Mouse (Mus musculus) intestine, embryonic 14.5 days (tissue): Measurements from ENCODE around the gene Elf2. TPM values are rescaled to one million over a fixed set of nuclear protein-coding genes. Genes with fewer than 3 reads are reported as not detected.
A peak's percentile ranks its signal among the peaks of the same experiment; 100 is the strongest.

ENCODE experiments used
- ATAC-seq: fragments of 200-750 bp; cut with Nextera tagmentation; replicated peaks from 2 replicates; pipeline ENCODE4 v1.8.0; 2017; ENCODE audit warnings: low read depth, moderate number of reproducible peaks, moderate TSS enrichment, moderate library complexity; ENCODE audit not compliant: low FRiP score, low TSS enrichment
- DNase-seq: peaks from one replicate; pipeline ENCODE4 v3.0.0-alpha.2; 2018; ENCODE audit warnings: low spot score
- H3K27ac ChIP-seq: fragments of 300-500 bp; sonication (generic); 2 replicates; pipeline ENCODE4 v1.5.1; 2014; ENCODE audit warnings: low read depth, mild to moderate bottlenecking, control low read depth
- H3K27me3 ChIP-seq: fragments of 300-500 bp; sonication (generic); replicated peaks from 2 replicates; pipeline ENCODE4 v1.6.1; 2014; ENCODE audit warnings: low read length, control low read depth; ENCODE audit not compliant: control insufficient read depth, insufficient read depth
- H3K36me3 ChIP-seq: fragments of 300-500 bp; sonication (generic); 2 replicates; pipeline ENCODE4 v1.6.1; 2014; ENCODE audit warnings: low read length, control low read depth; ENCODE audit not compliant: control insufficient read depth, insufficient read depth
- H3K4me1 ChIP-seq: fragments of 300-500 bp; sonication (generic); replicated peaks from 2 replicates; pipeline ENCODE4 v1.6.1; 2014; ENCODE audit warnings: low read length, control low read depth, mixed read lengths; ENCODE audit not compliant: control insufficient read depth, insufficient read depth
- H3K4me2 ChIP-seq: fragments of 300-500 bp; sonication (generic); 2 replicates; pipeline ENCODE4 v1.6.1; 2014; ENCODE audit warnings: low read length
- H3K4me3 ChIP-seq: fragments of 300-500 bp; sonication (generic); 2 replicates; pipeline ENCODE4 v1.5.1; 2014; ENCODE audit warnings: low read depth, low read length, control low read depth, mixed read lengths
- H3K9ac ChIP-seq: fragments of 300-500 bp; sonication (generic); 2 replicates; pipeline ENCODE4 v1.6.1; 2014; ENCODE audit warnings: mild to moderate bottlenecking, low read length
- H3K9me3 ChIP-seq: fragments of 300-500 bp; sonication (generic); 2 replicates; pipeline ENCODE4 v1.6.1; 2016; ENCODE audit warnings: low read length, control low read depth; ENCODE audit not compliant: control insufficient read depth
- WGBS: fragments of 180-500 bp; shearing (Covaris S2); extraction: QIAGEN DNeasy Blood & Tissue Kit; methylation state at CpG from one replicate; pipeline ENCODE4 v1.1.7; 2014; 5-methylcytosine and 5-hydroxymethylcytosine counted together
- polyA plus RNA-seq: library from polyadenylated mRNA; unstranded; fragments of >200 nt; fragmentation: Nextera tagmentation; extraction: Ambion mirVana; gene quantifications from 2 replicates; pipeline ENCODE4 v1.2.1, GENCODE M21; 2014

The Elf2 gene
- polyA plus RNA-seq, 1 experiment from 2014 or later = 65.1 TPM

GRCm38 (mm10) chr3:51233918-51234751 lies 106.3 kb downstream of the Elf2 start:
- peak; percentile 81 for ATAC-seq

DNA sequence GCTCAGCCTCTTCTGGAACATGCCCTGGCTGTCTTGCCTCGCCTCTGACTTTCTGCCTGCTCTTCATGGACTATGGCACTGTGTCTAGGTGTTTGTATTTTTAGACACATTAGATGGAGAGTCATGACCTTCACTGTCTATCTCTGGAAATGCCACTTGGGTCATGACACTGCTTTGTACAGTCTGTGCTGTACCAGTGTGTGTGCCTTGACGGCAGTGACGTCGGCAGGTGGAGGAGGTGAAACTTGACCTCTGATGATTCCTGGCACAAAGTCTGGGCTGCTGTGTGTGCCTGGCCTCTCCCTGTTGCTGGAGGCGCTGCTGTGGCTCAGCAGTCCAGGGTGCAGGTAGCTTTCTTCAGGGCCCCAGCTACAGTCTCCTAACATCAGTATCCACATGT lies 107.0 kb downstream of the Elf2 start:
- Histone ChIP-seq H3K27ac (0 out of 2 replicates have a peak overlapping the region, but pooled peaks have one; percentile 16), H3K27me3 (no peaks in the 10 kb centered on the region), H3K36me3 (no peaks in the 10 kb centered on the region), H3K9me3 (no peaks in the 10 kb centered on the region), H3K4me2 (no peak overlapping the region), H3K4me1 (peaks cover 10% of the 10 kb centered on the region), H3K9ac (no peak overlapping the region), H3K4me3 (no peak overlapping the region)
- ATAC-seq (0 out of 2 replicates have a peak, but pooled peaks have one; percentile 6), DNase-seq (no peak)
- 42% methylated on average over 5 of the region's 5 CpGs for WGBS

More at GRCm38 (mm10) chr3:51233918-51234751, 106.3 kb downstream of the Elf2 start:
- no peaks in the 10 kb centered on the region for H3K36me3 ChIP-seq
- H3K9me3 ChIP-seq = no peaks in the 10 kb centered on the region
- no peaks in the 10 kb centered on the region for H3K27me3 ChIP-seq
- 25% methylated on average over 13 of the region's 13 CpGs for WGBS
- peak; percentile 93 for DNase-seq
- peak overlapping the region; percentile 12; the same call in 1 of the 2 replicates for H3K4me2 ChIP-seq
- 0 out of 2 replicates have a peak overlapping the region, but pooled peaks have one; percentile 16 for H3K27ac ChIP-seq
- peaks cover 10% of the 10 kb centered on the region for H3K4me1 ChIP-seq
- H3K4me3 ChIP-seq = no peak overlapping the region
- H3K9ac ChIP-seq = no peak overlapping the region

DNA sequence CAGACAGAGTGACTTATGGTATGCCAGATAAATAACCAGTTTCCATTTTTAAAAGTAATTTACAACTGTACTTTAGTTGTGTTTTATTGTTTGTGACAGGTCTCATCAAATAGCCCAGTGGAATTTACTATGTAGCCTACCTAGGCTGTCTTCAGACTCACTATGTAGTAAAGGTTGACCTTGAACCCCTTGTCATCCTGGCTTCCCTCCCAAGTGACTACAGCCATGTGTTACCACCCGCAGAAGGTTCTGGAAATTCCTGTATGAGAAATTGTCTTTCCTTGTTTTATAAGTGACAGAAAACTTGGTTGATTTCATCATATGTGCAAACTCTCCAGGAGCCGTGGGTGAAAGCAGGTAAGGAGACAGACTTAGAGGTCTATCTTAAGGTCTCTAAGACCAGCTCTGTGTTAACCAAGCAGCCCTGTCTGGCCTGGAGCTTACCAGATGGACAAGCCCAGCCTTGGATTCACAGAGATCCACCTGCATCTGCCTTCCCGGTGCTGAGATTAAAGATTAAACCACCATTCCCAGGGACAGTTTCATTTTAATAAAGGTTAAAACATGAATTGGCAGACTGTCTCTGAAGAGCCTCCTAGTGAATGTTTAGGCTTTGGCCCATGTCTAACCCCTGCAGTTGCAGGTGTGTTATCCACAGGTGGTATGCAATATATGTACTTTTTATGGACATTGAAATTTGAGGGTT lies 108.1 kb downstream of the Elf2 start:
- H3K27me3 ChIP-seq = no peaks in the 10 kb centered on the region
- no peak overlapping the region for H3K4me2 ChIP-seq
- no peaks in the 10 kb centered on the region for H3K36me3 ChIP-seq
- peaks cover 10% of the 10 kb centered on the region for H3K4me1 ChIP-seq
- ATAC-seq (no peak), DNase-seq (no peak)
- H3K4me3 ChIP-seq = no peak overlapping the region
- H3K9ac ChIP-seq = no peak overlapping the region
- 93% methylated on average over 3 of the region's 3 CpGs for WGBS
- H3K9me3 ChIP-seq = no peaks in the 10 kb centered on the region
- H3K27ac ChIP-seq = no peak overlapping the region

DNA sequence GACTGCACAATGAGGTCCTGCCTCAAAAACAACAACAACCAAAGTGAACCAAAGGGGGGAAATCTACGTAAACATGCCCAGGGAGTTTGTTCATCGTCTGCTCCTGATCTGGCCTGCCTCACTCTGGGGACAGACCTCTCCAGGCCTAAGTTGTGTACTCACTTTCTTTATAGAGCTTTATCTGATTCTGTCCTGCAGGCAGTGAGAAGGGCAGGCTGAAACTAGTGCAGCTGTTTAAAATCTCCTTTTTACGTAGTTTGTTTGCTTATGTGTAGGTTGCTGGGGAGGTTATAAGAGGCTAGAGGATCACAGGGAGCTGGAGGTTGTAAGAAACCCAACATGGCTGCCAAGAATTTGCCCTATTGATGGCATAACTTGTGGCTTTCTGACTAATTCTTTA lies 109.0 kb downstream of the Elf2 start:
- H3K27ac ChIP-seq = no peak overlapping the region; the same call in 1 of the 2 replicates
- H3K4me1 ChIP-seq = peaks cover 10% of the 10 kb centered on the region
- H3K4me3 ChIP-seq = no peak overlapping the region
- H3K36me3 ChIP-seq = no peaks in the 10 kb centered on the region
- H3K27me3 ChIP-seq = no peaks in the 10 kb centered on the region
- WGBS = 42% methylated on average over 3 of the region's 3 CpGs
- no peaks in the 10 kb centered on the region for H3K9me3 ChIP-seq
- no peak overlapping the region for H3K4me2 ChIP-seq
- ATAC-seq = no peak
- DNase-seq = no peak
- H3K9ac ChIP-seq = no peak overlapping the region

- ATAC-seq = no peak
- peaks cover 12% of the 10 kb centered on the region for H3K4me1 ChIP-seq
- WGBS = 69% methylated on average over 5 of the region's 5 CpGs
- no peak overlapping the region for H3K4me2 ChIP-seq
- no peak for DNase-seq
- H3K4me3 ChIP-seq = no peak overlapping the region
- H3K9me3 ChIP-seq = no peaks in the 10 kb centered on the region
- no peaks in the 10 kb centered on the region for H3K27me3 ChIP-seq
- no peak overlapping the region for H3K9ac ChIP-seq
- H3K36me3 ChIP-seq = no peaks in the 10 kb centered on the region
- H3K27ac ChIP-seq = no peak overlapping the region; the same call in 1 of the 2 replicates
Observed at GRCm38 (mm10) chr3:51230886-51231285, 109.6 kb downstream of the Elf2 start.

DNA sequence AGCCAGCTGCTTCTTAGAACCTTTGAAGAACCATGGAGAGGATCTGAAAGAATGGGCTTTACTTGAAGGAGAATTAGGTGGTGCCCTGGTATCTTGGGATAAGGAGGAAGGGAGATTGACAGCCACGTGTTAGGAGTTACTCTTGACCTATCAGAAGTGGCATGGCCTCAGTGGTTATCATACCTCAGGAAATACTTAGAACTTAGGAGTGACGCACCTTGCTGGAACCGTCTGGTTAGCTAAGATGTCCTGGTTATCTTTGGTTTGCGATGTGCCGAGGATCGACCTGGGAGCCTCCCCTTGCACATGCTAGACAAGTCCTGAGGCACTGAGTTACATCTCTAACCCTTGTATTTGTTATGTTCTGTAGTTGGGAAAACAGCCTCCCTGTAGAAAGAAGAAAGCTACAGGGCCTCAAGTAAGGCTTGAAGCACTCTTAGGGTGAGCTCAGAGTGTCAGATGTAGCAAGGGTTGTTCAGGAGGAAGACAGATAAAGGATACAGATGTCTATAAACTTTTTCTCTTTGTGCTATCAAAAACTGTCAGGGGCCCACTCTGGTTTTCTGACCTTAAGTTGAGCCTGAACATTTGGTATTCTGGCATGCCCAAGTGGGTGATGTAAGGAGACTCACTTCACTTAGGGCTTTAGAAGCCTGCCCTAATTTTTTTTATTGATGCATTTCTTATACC lies 110.2 kb downstream of the Elf2 start:
- Histone ChIP-seq H3K36me3 (no peaks in the 10 kb centered on the region), H3K4me1 (peaks cover 18% of the 10 kb centered on the region), H3K27ac (no peak overlapping the region), H3K9me3 (no peaks in the 10 kb centered on the region), H3K9ac (no peak overlapping the region), H3K4me3 (no peak overlapping the region), H3K4me2 (no peak overlapping the region), H3K27me3 (no peaks in the 10 kb centered on the region)
- ATAC-seq = no peak
- WGBS = 86% methylated on average over 6 of the region's 6 CpGs
- DNase-seq = no peak

DNA sequence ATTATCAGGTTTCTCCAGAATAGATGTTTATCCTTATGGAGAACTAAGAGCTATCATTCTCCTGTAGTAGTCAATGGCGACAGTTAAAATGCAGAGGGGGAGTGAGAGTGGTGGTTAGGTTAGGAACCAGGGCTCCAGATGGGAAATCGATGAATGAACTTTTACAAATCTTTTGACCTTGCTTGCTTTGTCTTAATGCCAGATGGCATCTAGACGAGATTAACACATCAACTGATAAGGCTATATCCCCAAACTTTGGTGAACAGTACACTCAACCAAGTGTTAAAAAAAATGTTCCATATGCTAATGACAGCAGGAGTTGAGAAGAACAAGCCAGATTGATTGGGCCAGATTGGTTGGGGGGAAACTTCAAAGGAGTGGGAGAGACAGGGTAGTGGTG lies 111.2 kb downstream of the Elf2 start:
- no peak for ATAC-seq
- 78% methylated on average over 3 of the region's 3 CpGs for WGBS
- Histone ChIP-seq H3K4me2 (no peak overlapping the region), H3K9me3 (no peaks in the 10 kb centered on the region), H3K36me3 (no peaks in the 10 kb centered on the region), H3K9ac (no peak overlapping the region), H3K27me3 (no peaks in the 10 kb centered on the region), H3K4me3 (no peak overlapping the region), H3K4me1 (peaks cover 17% of the 10 kb centered on the region), H3K27ac (no peak overlapping the region)
- DNase-seq = no peak

DNA sequence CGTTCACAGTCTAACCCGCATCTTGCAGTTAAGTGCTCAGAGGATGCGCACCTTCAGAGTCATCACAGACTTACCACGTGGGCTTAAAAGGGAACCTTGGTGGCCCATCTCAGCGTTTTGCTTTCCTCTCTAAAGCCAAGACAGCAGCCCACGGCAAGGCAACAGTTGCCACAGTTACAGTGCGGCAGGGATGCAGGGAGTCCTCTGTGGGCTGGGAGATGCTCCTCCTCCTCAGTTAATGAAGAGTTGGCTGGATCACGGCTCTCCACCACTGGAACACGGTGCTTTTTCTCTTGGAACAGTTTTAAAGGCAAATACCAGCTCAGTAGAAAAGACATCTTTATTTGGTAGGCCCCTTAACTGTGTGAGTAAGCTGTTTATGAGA lies 111.7 kb downstream of the Elf2 start:
- Histone ChIP-seq H3K27me3 (no peaks in the 10 kb centered on the region), H3K9me3 (no peaks in the 10 kb centered on the region), H3K4me2 (no peak overlapping the region), H3K9ac (no peak overlapping the region), H3K27ac (no peak overlapping the region), H3K4me3 (no peak overlapping the region), H3K36me3 (no peaks in the 10 kb centered on the region), H3K4me1 (peaks cover 16% of the 10 kb centered on the region)
- 79% methylated on average over 9 of the region's 9 CpGs for WGBS
- DNase-seq (no peak), ATAC-seq (no peak)
